Mouse (Mus musculus): ENCODE data around the gene Soat2. TPM values are rescaled to one million over a fixed set of nuclear protein-coding genes. Genes with fewer than 3 reads are reported as not detected.

Soat2 gene
- polyA plus RNA-seq, 1 experiment from 2014 or later: 0.28 TPM

- no peak overlapping the region for H3K4me2 ChIP-seq (replicated peaks; ENCODE audit: low read depth, low read length)
- H3K36me3 ChIP-seq (ENCODE audit: control insufficient read depth, insufficient read depth, low read length): peaks cover 32% of the 10 kb centered on the region; the same call in 1 of the 2 replicates
- H3K9me3 ChIP-seq (ENCODE audit: control insufficient read depth, low read length): no peaks in the 10 kb centered on the region
- H3K4me1 ChIP-seq (ENCODE audit: control insufficient read depth, insufficient read depth, low read length): no peaks in the 10 kb centered on the region
- no peak for ATAC-seq (ENCODE audit: low FRiP score, low TSS enrichment)
- no peak overlapping the region for H3K27ac ChIP-seq (ENCODE audit: low read depth, low read length)
- no peak overlapping the region for H3K4me3 ChIP-seq (ENCODE audit: low read length)
- H3K27me3 ChIP-seq (ENCODE audit: control insufficient read depth, insufficient read depth, low read length): no peaks in the 10 kb centered on the region
- 87% methylated on average over 16 of the region's 16 CpGs for WGBS
- no peak overlapping the region for H3K9ac ChIP-seq (ENCODE audit: low read depth, low read length)
Measured at GRCm38 (mm10) chr15:102175736-102176319, 25.5 kb downstream of the Soat2 start.

GRCm38 (mm10) chr15:102176571-102177316 lies 26.4 kb downstream of the Soat2 start:
- H3K4me1 ChIP-seq (ENCODE audit: control insufficient read depth, insufficient read depth, low read length): no peaks in the 10 kb centered on the region
- H3K9ac ChIP-seq (ENCODE audit: low read depth, low read length): no peak overlapping the region
- no peak for ATAC-seq (ENCODE audit: low FRiP score, low TSS enrichment)
- no peak overlapping the region for H3K4me2 ChIP-seq (replicated peaks; ENCODE audit: low read depth, low read length)
- H3K27ac ChIP-seq (ENCODE audit: low read depth, low read length): no peak overlapping the region
- H3K9me3 ChIP-seq (ENCODE audit: control insufficient read depth, low read length): no peaks in the 10 kb centered on the region
- 82% methylated on average over 7 of the region's 7 CpGs for WGBS
- peaks cover 32% of the 10 kb centered on the region; the same call in 1 of the 2 replicates for H3K36me3 ChIP-seq (ENCODE audit: control insufficient read depth, insufficient read depth, low read length)
- H3K27me3 ChIP-seq (ENCODE audit: control insufficient read depth, insufficient read depth, low read length): no peaks in the 10 kb centered on the region
- H3K4me3 ChIP-seq (ENCODE audit: low read length): no peak overlapping the region

GRCm38 (mm10) chr15:102177417-102177816 lies 27.1 kb downstream of the Soat2 start:
- Histone ChIP-seq H3K9ac (ENCODE audit: low read depth, low read length) (no peak overlapping the region), H3K36me3 (ENCODE audit: control insufficient read depth, insufficient read depth, low read length) (peaks cover 32% of the 10 kb centered on the region; the same call in 1 of the 2 replicates), H3K4me1 (ENCODE audit: control insufficient read depth, insufficient read depth, low read length) (no peaks in the 10 kb centered on the region), H3K9me3 (ENCODE audit: control insufficient read depth, low read length) (no peaks in the 10 kb centered on the region), H3K27ac (ENCODE audit: low read depth, low read length) (no peak overlapping the region), H3K27me3 (ENCODE audit: control insufficient read depth, insufficient read depth, low read length) (no peaks in the 10 kb centered on the region), H3K4me3 (ENCODE audit: low read length) (no peak overlapping the region), H3K4me2 (replicated peaks; ENCODE audit: low read depth, low read length) (no peak overlapping the region)
- no peak for ATAC-seq (ENCODE audit: low FRiP score, low TSS enrichment)
- 85% methylated on average over 8 of the region's 8 CpGs for WGBS

- Histone ChIP-seq H3K27me3 (ENCODE audit: control insufficient read depth, insufficient read depth, low read length) (no peaks in the 10 kb centered on the region), H3K4me1 (ENCODE audit: control insufficient read depth, insufficient read depth, low read length) (no peaks in the 10 kb centered on the region), H3K4me2 (replicated peaks; ENCODE audit: low read depth, low read length) (no peak overlapping the region), H3K9me3 (ENCODE audit: control insufficient read depth, low read length) (no peaks in the 10 kb centered on the region), H3K9ac (ENCODE audit: low read depth, low read length) (no peak overlapping the region), H3K4me3 (ENCODE audit: low read length) (no peak overlapping the region), H3K36me3 (ENCODE audit: control insufficient read depth, insufficient read depth, low read length) (peaks cover 32% of the 10 kb centered on the region; the same call in 1 of the 2 replicates), H3K27ac (ENCODE audit: low read depth, low read length) (no peak overlapping the region)
- ATAC-seq (ENCODE audit: low FRiP score, low TSS enrichment): peak; percentile 57
- WGBS: 18% methylated on average over 6 of the region's 6 CpGs
Measured at GRCm38 (mm10) chr15:102178279-102178678, 28.0 kb downstream of the Soat2 start.

GRCm38 (mm10) chr15:102179106-102179505 lies 28.8 kb downstream of the Soat2 start:
- Histone ChIP-seq H3K4me3 (ENCODE audit: low read length) (no peak overlapping the region), H3K9me3 (ENCODE audit: control insufficient read depth, low read length) (no peaks in the 10 kb centered on the region), H3K9ac (ENCODE audit: low read depth, low read length) (no peak overlapping the region), H3K4me2 (replicated peaks; ENCODE audit: low read depth, low read length) (no peak overlapping the region), H3K27me3 (ENCODE audit: control insufficient read depth, insufficient read depth, low read length) (no peaks in the 10 kb centered on the region), H3K27ac (ENCODE audit: low read depth, low read length) (no peak overlapping the region), H3K36me3 (ENCODE audit: control insufficient read depth, insufficient read depth, low read length) (peaks cover 32% of the 10 kb centered on the region; the same call in 1 of the 2 replicates), H3K4me1 (ENCODE audit: control insufficient read depth, insufficient read depth, low read length) (no peaks in the 10 kb centered on the region)
- 81% methylated on average over 9 of the region's 9 CpGs for WGBS
- ATAC-seq (ENCODE audit: low FRiP score, low TSS enrichment): no peak

- no peak overlapping the region for H3K27ac ChIP-seq (ENCODE audit: low read depth, low read length)
- no peaks in the 10 kb centered on the region for H3K4me1 ChIP-seq (ENCODE audit: control insufficient read depth, insufficient read depth, low read length)
- H3K9me3 ChIP-seq (ENCODE audit: control insufficient read depth, low read length): no peaks in the 10 kb centered on the region
- H3K9ac ChIP-seq (ENCODE audit: low read depth, low read length): no peak overlapping the region
- no peak for ATAC-seq (ENCODE audit: low FRiP score, low TSS enrichment)
- WGBS: 88% methylated on average over 14 of the region's 14 CpGs
- H3K4me3 ChIP-seq (ENCODE audit: low read length): no peak overlapping the region
- no peak overlapping the region for H3K4me2 ChIP-seq (replicated peaks; ENCODE audit: low read depth, low read length)
- no peaks in the 10 kb centered on the region for H3K27me3 ChIP-seq (ENCODE audit: control insufficient read depth, insufficient read depth, low read length)
- H3K36me3 ChIP-seq (ENCODE audit: control insufficient read depth, insufficient read depth, low read length): peaks cover 32% of the 10 kb centered on the region; the same call in 1 of the 2 replicates
Measured at GRCm38 (mm10) chr15:102179924-102180323, 29.6 kb downstream of the Soat2 start.

- Histone ChIP-seq H3K27me3 (ENCODE audit: control insufficient read depth, insufficient read depth, low read length) (no peaks in the 10 kb centered on the region), H3K4me2 (replicated peaks; ENCODE audit: low read depth, low read length) (no peak overlapping the region), H3K27ac (ENCODE audit: low read depth, low read length) (no peak overlapping the region), H3K4me3 (ENCODE audit: low read length) (no peak overlapping the region), H3K36me3 (ENCODE audit: control insufficient read depth, insufficient read depth, low read length) (peaks cover 23% of the 10 kb centered on the region; the same call in 1 of the 2 replicates), H3K9ac (ENCODE audit: low read depth, low read length) (no peak overlapping the region), H3K4me1 (ENCODE audit: control insufficient read depth, insufficient read depth, low read length) (peaks cover under 1% of the 10 kb centered on the region; the same call in 1 of the 2 replicates), H3K9me3 (ENCODE audit: control insufficient read depth, low read length) (no peaks in the 10 kb centered on the region)
- 0 out of 2 replicates have a peak, but pooled peaks have one; percentile 40 for ATAC-seq (ENCODE audit: low FRiP score, low TSS enrichment)
- 52% methylated on average over 3 of the region's 3 CpGs for WGBS
Measured at GRCm38 (mm10) chr15:102183076-102183475, 32.8 kb downstream of the Soat2 start.

- Histone ChIP-seq H3K4me2 (replicated peaks; ENCODE audit: low read depth, low read length) (no peak overlapping the region), H3K9ac (ENCODE audit: low read depth, low read length) (no peak overlapping the region), H3K4me3 (ENCODE audit: low read length) (no peak overlapping the region), H3K27ac (ENCODE audit: low read depth, low read length) (no peak overlapping the region), H3K36me3 (ENCODE audit: control insufficient read depth, insufficient read depth, low read length) (peaks cover 9% of the 10 kb centered on the region; the same call in 1 of the 2 replicates), H3K4me1 (ENCODE audit: control insufficient read depth, insufficient read depth, low read length) (peaks cover 8% of the 10 kb centered on the region), H3K27me3 (ENCODE audit: control insufficient read depth, insufficient read depth, low read length) (no peaks in the 10 kb centered on the region), H3K9me3 (ENCODE audit: control insufficient read depth, low read length) (no peaks in the 10 kb centered on the region)
- WGBS: 72% methylated on average over 11 of the region's 11 CpGs
- no peak for ATAC-seq (ENCODE audit: low FRiP score, low TSS enrichment)
Measured at GRCm38 (mm10) chr15:102186239-102186638, 35.9 kb downstream of the Soat2 start.

GRCm38 (mm10) chr15:102188096-102188495 lies 37.8 kb downstream of the Soat2 start:
- peaks cover 9% of the 10 kb centered on the region; the same call in 1 of the 2 replicates for H3K36me3 ChIP-seq (ENCODE audit: control insufficient read depth, insufficient read depth, low read length)
- no peak for ATAC-seq (ENCODE audit: low FRiP score, low TSS enrichment)
- no peak overlapping the region for H3K9ac ChIP-seq (ENCODE audit: low read depth, low read length)
- no peaks in the 10 kb centered on the region for H3K9me3 ChIP-seq (ENCODE audit: control insufficient read depth, low read length)
- no peak overlapping the region for H3K4me3 ChIP-seq (ENCODE audit: low read length)
- no peaks in the 10 kb centered on the region for H3K27me3 ChIP-seq (ENCODE audit: control insufficient read depth, insufficient read depth, low read length)
- 67% methylated on average over 10 of the region's 10 CpGs for WGBS
- H3K27ac ChIP-seq (ENCODE audit: low read depth, low read length): no peak overlapping the region
- peaks cover 16% of the 10 kb centered on the region for H3K4me1 ChIP-seq (ENCODE audit: control insufficient read depth, insufficient read depth, low read length)
- no peak overlapping the region for H3K4me2 ChIP-seq (replicated peaks; ENCODE audit: low read depth, low read length)
